Mouse (Mus musculus) erythroblast, adult 5-6 weeks (primary cell): ENCODE measurements around the gene Myo18b. TPM values are rescaled to one million over a fixed set of nuclear protein-coding genes. Genes with fewer than 3 reads are reported as not detected.

Experiments
- ATAC-seq: replicated peaks from 2 replicates; pipeline ENCODE4 v1.8.0; 2016; ENCODE audit warnings: moderate number of reproducible peaks, mild to moderate bottlenecking, moderate TSS enrichment, inconsistent platforms; ENCODE audit not compliant: poor library complexity, low FRiP score, severe bottlenecking
- total RNA-seq, 2 experiments: library from RNA; stranded (forward) in 1 of 2; stranded (reverse) in 1 of 2; fragments of 150-400 nt in 1 of 2; fragments of 200-764, 138-1000 nt in 1 of 2; gene quantifications; 2 replicates each; pipeline versions ENCODE4 v1.2.3 to v1.2.4; 2015 to 2017; ENCODE audit warnings: low replicate concordance in 2 of 2

Myo18b gene
- total RNA-seq, 2 experiments from 2014 or later, result 0.34 to 0.38 TPM

DNA sequence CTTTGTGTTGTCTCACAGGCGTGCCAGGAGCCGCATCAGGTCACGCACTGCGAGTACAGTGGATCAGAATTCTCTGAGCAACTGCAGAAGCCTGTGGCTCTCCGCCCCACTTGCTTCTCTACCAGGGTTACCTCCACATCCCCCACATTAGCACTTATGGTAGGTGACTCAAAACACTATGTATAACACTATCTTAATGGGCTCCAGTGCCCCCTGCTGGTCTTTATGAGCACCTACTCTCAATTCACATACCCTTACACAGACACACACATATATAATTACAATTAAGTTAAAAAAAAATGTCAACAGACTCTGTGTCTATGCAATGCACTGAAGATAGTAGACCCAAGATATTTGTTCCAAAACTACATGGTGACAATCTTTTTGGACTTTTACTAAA is 127.6 kb downstream of the Myo18b start:
- no peak for ATAC-seq

GRCm38 (mm10) chr5:112761415-112762075 is 134.6 kb downstream of the Myo18b start:
- no peak for ATAC-seq

- no peak for ATAC-seq
Measured at GRCm38 (mm10) chr5:112755581-112755980, 140.6 kb downstream of the Myo18b start.

GRCm38 (mm10) chr5:112749634-112750033 is 146.5 kb downstream of the Myo18b start:
- ATAC-seq, result no peak

GRCm38 (mm10) chr5:112748001-112748719 is 148.0 kb downstream of the Myo18b start:
- no peak for ATAC-seq

DNA sequence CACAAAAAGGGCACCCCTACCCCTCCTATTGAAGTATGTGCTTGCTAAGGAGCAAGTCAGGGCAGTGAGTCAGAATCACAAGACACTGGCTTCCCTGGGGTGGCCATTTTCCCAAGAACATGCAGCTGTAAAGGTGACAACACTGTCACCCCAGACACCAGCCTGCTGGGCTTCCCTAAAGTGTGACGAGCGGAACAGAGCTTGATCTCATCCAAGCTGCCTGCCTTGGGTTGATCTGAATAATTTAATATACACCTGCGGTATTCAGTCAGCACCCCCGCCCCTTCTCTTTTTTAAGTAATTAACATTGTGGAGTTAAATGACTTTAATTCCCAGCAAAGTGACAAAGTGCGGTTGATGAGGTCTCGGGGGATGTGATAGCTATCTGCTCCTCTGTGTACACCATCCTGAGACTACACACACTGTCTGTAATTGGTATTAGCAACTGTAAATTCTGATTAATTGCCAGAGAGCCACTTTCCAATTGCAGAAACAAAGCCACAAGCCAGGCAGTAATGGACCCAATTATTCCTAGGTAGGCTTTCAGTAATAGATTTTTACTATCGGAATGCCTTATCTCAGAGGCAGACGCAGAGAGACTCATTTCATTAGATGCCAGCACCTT is 148.7 kb downstream of the Myo18b start:
- no peak for ATAC-seq

DNA sequence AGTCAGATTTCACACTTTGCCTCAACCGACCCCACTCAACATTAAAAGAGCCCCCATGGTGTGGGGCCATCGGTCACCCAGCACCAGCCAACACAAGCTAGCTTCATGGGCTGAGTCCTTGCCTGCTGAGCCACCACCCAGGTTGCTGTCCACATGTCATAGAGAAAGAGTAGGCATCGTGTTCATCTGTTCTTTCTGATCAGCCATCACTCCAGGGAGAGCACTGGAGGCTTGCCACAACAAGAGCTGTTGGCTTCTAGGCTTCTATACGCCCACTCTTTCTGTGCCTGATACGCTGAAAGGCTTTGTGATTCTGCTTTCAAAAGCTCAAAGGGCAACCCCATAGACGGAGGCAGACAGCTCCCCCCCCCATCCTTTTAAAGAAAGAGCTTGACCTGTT is 151.0 kb downstream of the Myo18b start:
- no peak for ATAC-seq

- no peak for ATAC-seq
Measured at GRCm38 (mm10) chr5:112744571-112744970, 151.6 kb downstream of the Myo18b start.

DNA sequence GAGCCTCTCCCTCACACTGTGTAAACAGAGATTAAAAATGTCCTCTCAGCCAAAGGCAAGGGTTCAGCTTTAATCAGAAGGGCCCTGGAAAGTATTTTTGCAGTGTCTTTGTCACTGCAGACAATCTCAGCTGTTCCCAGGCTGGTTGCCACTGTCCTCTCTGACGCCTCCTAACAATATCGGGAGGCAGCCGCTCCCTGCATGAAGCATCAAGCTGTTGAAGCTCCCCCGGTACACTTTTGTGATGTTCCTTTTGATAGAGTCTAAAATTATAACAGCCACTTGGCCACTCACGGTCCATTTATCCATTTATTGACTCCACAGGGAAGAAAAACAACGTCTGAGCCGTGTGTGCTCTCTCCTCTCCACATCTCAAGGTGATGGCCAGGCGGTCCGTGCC is 153.0 kb downstream of the Myo18b start:
- ATAC-seq, result no peak

- ATAC-seq, result no peak
Measured at GRCm38 (mm10) chr5:112740651-112741050, 155.5 kb downstream of the Myo18b start.

GRCm38 (mm10) chr5:112735040-112735439 is 161.1 kb downstream of the Myo18b start:
- no peak for ATAC-seq

DNA sequence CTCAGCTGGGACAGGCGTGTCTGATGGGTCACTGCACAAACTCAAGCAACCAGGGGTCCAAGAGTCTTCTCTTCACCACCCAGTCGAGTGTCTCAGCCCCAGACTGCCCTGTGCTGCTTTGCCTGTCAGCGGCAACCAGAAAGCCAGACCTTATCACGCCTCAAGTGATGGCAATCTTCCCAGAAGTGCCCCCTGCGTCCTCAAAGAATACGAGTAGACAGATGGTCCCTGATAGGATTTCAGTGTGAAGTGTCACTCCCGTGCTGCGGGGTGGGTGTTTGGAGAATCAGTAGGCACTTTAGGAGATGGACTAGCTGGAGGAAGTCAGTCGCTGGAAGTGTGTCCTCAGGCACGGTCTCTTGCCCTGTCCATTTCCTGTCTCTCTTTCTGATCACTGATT is 165.6 kb downstream of the Myo18b start:
- ATAC-seq, result no peak

GRCm38 (mm10) chr5:112728432-112728831 is 167.7 kb downstream of the Myo18b start:
- no peak for ATAC-seq

- ATAC-seq, result no peak
Measured at GRCm38 (mm10) chr5:112718655-112719306, 177.4 kb downstream of the Myo18b start.

DNA sequence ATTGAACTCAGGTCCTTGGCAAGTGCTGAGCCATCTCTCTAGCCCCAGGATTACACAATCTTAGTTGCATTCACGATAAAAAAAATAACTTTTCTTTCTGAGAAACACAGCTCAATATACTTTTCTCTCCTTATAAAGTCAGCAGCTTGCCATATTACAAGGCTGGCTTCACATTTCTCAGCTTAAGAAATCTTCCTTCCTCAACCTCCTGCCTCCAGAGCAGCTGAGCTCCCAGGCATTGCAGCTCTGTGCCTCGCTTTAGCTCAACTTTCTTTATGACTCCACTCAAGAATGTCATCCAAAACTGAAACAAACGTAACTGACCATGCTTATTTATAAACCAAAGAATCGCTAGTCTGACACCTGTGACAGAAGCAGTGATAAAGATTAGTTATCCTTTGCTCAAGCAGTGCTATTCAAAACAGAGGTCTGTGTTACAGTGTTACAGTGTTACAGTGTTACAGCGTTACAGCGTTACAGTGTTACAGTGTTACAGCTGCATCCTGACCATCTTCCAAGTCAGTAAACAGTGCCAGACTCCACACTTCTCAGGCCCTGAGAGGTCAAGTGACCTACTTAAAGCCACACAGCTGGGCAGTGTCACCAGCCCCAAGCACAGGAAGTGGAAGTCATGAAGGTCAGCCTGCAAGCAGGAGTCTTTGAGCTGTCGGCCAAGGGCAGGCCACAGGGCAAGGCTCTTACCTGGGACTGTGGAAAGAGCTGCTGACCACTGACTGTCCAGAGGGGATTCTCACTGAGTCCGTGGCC is 181.3 kb downstream of the Myo18b start:
- no peak for ATAC-seq

GRCm38 (mm10) chr5:112709831-112710230 is 186.3 kb downstream of the Myo18b start:
- no peak for ATAC-seq

DNA sequence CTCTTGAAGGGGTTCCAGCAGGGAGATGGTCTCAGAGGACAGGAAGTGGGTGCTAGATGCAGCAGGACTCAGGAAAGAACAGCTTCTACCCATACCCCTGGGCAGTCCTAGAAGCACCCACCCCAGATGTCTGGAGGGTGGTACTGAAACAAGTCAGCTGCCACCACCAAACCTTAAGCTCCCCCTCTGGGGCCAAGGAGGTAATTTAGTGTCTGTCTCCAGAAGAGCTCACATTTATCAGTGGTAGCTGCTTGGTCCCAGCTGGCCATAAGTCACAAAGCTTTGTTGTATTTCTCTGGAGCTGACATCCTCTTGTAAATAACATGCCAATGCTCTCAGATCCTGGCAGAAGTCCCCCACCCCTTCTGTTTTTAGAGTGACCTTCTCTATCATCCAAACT is 187.7 kb downstream of the Myo18b start:
- no peak for ATAC-seq

GRCm38 (mm10) chr5:112707478-112707877 is 188.7 kb downstream of the Myo18b start:
- ATAC-seq, result no peak

GRCm38 (mm10) chr5:112700794-112701193 is 195.4 kb downstream of the Myo18b start:
- ATAC-seq, result no peak

DNA sequence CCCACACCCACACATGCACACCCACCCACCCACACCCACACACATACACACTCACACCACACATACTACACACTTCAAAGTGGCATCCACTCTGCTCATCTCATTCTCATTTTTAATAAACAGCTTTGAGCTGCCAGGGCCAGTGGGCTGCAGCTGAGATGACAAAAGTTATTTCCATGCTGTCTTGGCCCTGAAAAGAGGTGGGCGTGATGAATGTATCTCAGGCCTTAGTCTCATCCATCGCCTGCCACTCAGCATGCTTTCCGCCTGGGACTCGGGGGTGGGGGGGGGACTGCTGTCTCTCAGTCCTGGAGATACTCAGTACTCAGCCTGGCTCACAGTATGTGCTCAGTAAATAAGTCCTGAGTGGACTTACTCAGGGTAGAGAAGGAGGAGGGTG is 199.5 kb downstream of the Myo18b start:
- ATAC-seq, result no peak
